Mouse (Mus musculus) lung, postnatal 0 days (tissue): ENCODE measurements around the gene Nr1i3. TPM values are rescaled to one million over a fixed set of nuclear protein-coding genes. Genes with fewer than 3 reads are reported as not detected.

Experiments
- ATAC-seq: fragments of 200-750 bp; cut with Nextera tagmentation; 2 replicates; pipeline ENCODE4 v1.8.0; 2017; ENCODE audit warnings: moderate library complexity
- DNase-seq: peaks from one replicate; pipeline ENCODE4 v3.0.0-alpha.2; 2016; ENCODE audit warnings: low spot score
- H3K27ac ChIP-seq: fragments of 300-500 bp; sonication (generic); 2 replicates; pipeline ENCODE4 v1.5.1; 2014; ENCODE audit warnings: antibody characterized with exemption, mild to moderate bottlenecking, low read length, mixed read lengths
- H3K27me3 ChIP-seq: fragments of 300-500 bp; sonication (generic); replicated peaks from 2 replicates; pipeline ENCODE4 v1.6.1; 2014; ENCODE audit warnings: low read length, mixed read lengths; ENCODE audit not compliant: insufficient read depth
- H3K36me3 ChIP-seq: fragments of 300-500 bp; sonication (generic); 2 replicates; pipeline ENCODE4 v1.6.1; 2014; ENCODE audit warnings: low read length, mixed read lengths; ENCODE audit not compliant: insufficient read depth
- H3K4me1 ChIP-seq: fragments of 300-500 bp; sonication (generic); 2 replicates; pipeline ENCODE4 v1.6.1; 2014; ENCODE audit warnings: antibody characterized with exemption, low read depth, low read length, mixed read lengths; ENCODE audit not compliant: insufficient read depth
- H3K4me2 ChIP-seq: fragments of 300-500 bp; sonication (generic); replicated peaks from 2 replicates; pipeline ENCODE4 v1.6.1; 2014; ENCODE audit warnings: low read depth, mild to moderate bottlenecking, low read length, moderate library complexity, mixed read lengths
- H3K4me3 ChIP-seq: fragments of 300-500 bp; sonication (generic); 2 replicates; pipeline ENCODE4 v1.5.1; 2014; ENCODE audit warnings: low read depth, low read length
- H3K9ac ChIP-seq: fragments of 300-500 bp; sonication (generic); replicated peaks from 2 replicates; pipeline ENCODE4 v1.6.1; 2014; ENCODE audit warnings: low read depth, mild to moderate bottlenecking
- H3K9me3 ChIP-seq: fragments of 300-500 bp; sonication (generic); 2 replicates; pipeline ENCODE4 v1.6.1; 2016; ENCODE audit warnings: low read length, mixed read lengths
- CTCF ChIP-seq: IDR thresholded peaks from 2 replicates; pipeline ENCODE4 v1.5.1; 2016; ENCODE audit warnings: antibody characterized with exemption, mild to moderate bottlenecking
- EP300 ChIP-seq: IDR thresholded peaks from 2 replicates; pipeline ENCODE4 v1.6.1; 2016; ENCODE audit warnings: antibody characterized with exemption, mild to moderate bottlenecking, control low read depth
- WGBS: fragments of 180-500 bp; shearing (Covaris S2); extraction: QIAGEN DNeasy Blood & Tissue Kit; methylation state at CpG from one replicate; pipeline ENCODE4 v1.1.7; 2014; 5-methylcytosine and 5-hydroxymethylcytosine counted together
- polyA plus RNA-seq: library from polyadenylated mRNA; unstranded; fragments of >200 nt; fragmentation: Nextera tagmentation; extraction: Ambion mirVana; gene quantifications from 2 replicates; pipeline ENCODE4 v1.2.1, GENCODE M21; 2015

Nr1i3 gene
- polyA plus RNA-seq, 1 experiment from 2014 or later, result 0.07 TPM

DNA sequence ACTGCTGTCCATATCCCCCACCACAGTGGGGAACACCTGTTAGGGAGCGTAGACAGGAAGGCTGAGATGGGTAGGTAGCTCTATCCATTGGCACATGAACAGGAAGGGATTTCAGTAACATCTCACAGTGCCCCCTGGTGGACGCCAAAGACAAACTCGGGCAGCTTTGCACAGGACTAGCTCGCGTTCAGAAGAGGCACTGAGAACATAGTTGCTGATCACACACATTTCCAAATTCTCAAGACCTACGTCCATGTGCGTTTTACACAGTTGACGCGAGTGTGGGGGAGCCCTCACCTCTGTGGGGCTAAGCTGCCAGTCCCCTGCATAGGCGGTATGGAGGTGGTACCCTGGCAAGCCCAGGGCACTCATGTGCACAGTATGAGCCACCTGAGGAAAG lies 7.1 kb downstream of the Nr1i3 start:
- Histone ChIP-seq H3K27ac (no peak overlapping the region), H3K27me3 (no peaks in the 10 kb centered on the region), H3K9me3 (no peaks in the 10 kb centered on the region), H3K36me3 (peaks cover 3% of the 10 kb centered on the region; the same call in 1 of the 2 replicates), H3K4me2 (peak overlapping the region; percentile 81), H3K4me1 (peaks cover 10% of the 10 kb centered on the region; the same call in 1 of the 2 replicates), H3K4me3 (no peak overlapping the region), H3K9ac (no peak overlapping the region)
- ATAC-seq (no peak), DNase-seq (peak; percentile 88)
- WGBS, result 7% methylated on average over 10 of the region's 10 CpGs
- TF ChIP-seq EP300, result no peak
- TF ChIP-seq CTCF, result peak; percentile 94

- Histone ChIP-seq H3K27me3 (no peaks in the 10 kb centered on the region), H3K4me1 (peaks cover 10% of the 10 kb centered on the region; the same call in 1 of the 2 replicates), H3K9ac (no peak overlapping the region), H3K36me3 (peaks cover 3% of the 10 kb centered on the region; the same call in 1 of the 2 replicates), H3K27ac (no peak overlapping the region), H3K9me3 (no peaks in the 10 kb centered on the region), H3K4me2 (peak overlapping the region; percentile 81), H3K4me3 (peak overlapping the region; percentile 55)
- no peak for ATAC-seq
- TF ChIP-seq CTCF, result no peak
- TF ChIP-seq EP300, result no peak
- WGBS, result 9% methylated on average over 22 of the region's 22 CpGs
- DNase-seq, result no peak
These were observed 7.8 kb downstream of the Nr1i3 start for GRCm38 (mm10) chr1:171221281-171222193.

- 1% methylated on average over 28 of the region's 28 CpGs for WGBS
- TF ChIP-seq CTCF (peak; percentile 82), EP300 (no peak)
- Histone ChIP-seq H3K36me3 (peaks cover 3% of the 10 kb centered on the region; the same call in 1 of the 2 replicates), H3K4me3 (peak within 1 kb of the TSS; percentile 55), H3K9me3 (no peaks in the 10 kb centered on the region), H3K4me1 (peaks cover 10% of the 10 kb centered on the region; the same call in 1 of the 2 replicates), H3K27me3 (no peaks in the 10 kb centered on the region), H3K27ac (peak within 1 kb of the TSS; percentile 91), H3K9ac (peak within 1 kb of the TSS; percentile 32; the same call in 1 of the 2 replicates), H3K4me2 (peak within 1 kb of the TSS; percentile 81)
- ATAC-seq (peak; percentile 99), DNase-seq (peak; percentile 100)
These were observed 8.7 kb downstream of the Nr1i3 start, which contains the start of gene Tomm40l for GRCm38 (mm10) chr1:171222238-171223155. Gene Tomm40l (minus strand): TSS chr1:171222514.

GRCm38 (mm10) chr1:171223168-171223567 lies 9.4 kb downstream of the Nr1i3 start:
- WGBS, result 69% methylated on average over 6 of the region's 6 CpGs
- peak overlapping the region; percentile 43; the same call in 1 of the 2 replicates for H3K4me3 ChIP-seq
- peak overlapping the region; percentile 47 for H3K4me2 ChIP-seq
- H3K9ac ChIP-seq, result peak overlapping the region; percentile 32; the same call in 1 of the 2 replicates
- DNase-seq, result no peak
- peak overlapping the region; percentile 91 for H3K27ac ChIP-seq
- ATAC-seq, result no peak
- H3K9me3 ChIP-seq, result no peaks in the 10 kb centered on the region
- no peaks in the 10 kb centered on the region for H3K27me3 ChIP-seq
- H3K4me1 ChIP-seq, result peaks cover 10% of the 10 kb centered on the region; the same call in 1 of the 2 replicates
- TF ChIP-seq CTCF, result no peak
- TF ChIP-seq EP300, result no peak
- peaks cover 3% of the 10 kb centered on the region; the same call in 1 of the 2 replicates for H3K36me3 ChIP-seq

GRCm38 (mm10) chr1:171223796-171224195 lies 10.0 kb downstream of the Nr1i3 start:
- Histone ChIP-seq H3K9me3 (no peaks in the 10 kb centered on the region), H3K27ac (no peak overlapping the region), H3K4me2 (no peak overlapping the region), H3K36me3 (peaks cover 3% of the 10 kb centered on the region; the same call in 1 of the 2 replicates), H3K27me3 (no peaks in the 10 kb centered on the region), H3K4me3 (no peak overlapping the region), H3K4me1 (peaks cover 10% of the 10 kb centered on the region; the same call in 1 of the 2 replicates), H3K9ac (no peak overlapping the region)
- TF ChIP-seq EP300, result no peak
- TF ChIP-seq CTCF, result no peak
- 55% methylated on average over 2 of the region's 2 CpGs for WGBS
- no peak for ATAC-seq
- no peak for DNase-seq
